Mouse (Mus musculus) 3T3-L1 (cell line): Measurements from ENCODE around the gene Zmynd11.
A peak's percentile ranks its signal among the peaks of the same experiment; 100 is the strongest.

Experiments
- DNase-seq: peaks from one replicate; pipeline ENCODE4 v3.0.0-alpha.2; 2015; ENCODE audit warnings: low read depth, low spot score

Gene Zmynd11

GRCm38 (mm10) chr13:9713462-9714134 lies 51.5 kb downstream of the Zmynd11 start:
- DNase-seq = no peak

- DNase-seq = no peak
Measured at GRCm38 (mm10) chr13:9712971-9713370, 52.2 kb downstream of the Zmynd11 start.

GRCm38 (mm10) chr13:9712409-9712808 lies 52.7 kb downstream of the Zmynd11 start:
- peak; percentile 35 for DNase-seq

- DNase-seq = no peak
Measured at GRCm38 (mm10) chr13:9708433-9709240, 56.5 kb downstream of the Zmynd11 start.

- DNase-seq = no peak
Measured at GRCm38 (mm10) chr13:9706720-9707119, 58.4 kb downstream of the Zmynd11 start.

- no peak for DNase-seq
Measured at GRCm38 (mm10) chr13:9702615-9703235, 62.4 kb downstream of the Zmynd11 start.

GRCm38 (mm10) chr13:9697340-9697739 lies 67.8 kb downstream of the Zmynd11 start:
- no peak for DNase-seq

- peak; percentile 62 for DNase-seq
Measured at GRCm38 (mm10) chr13:9695809-9696208, 69.3 kb downstream of the Zmynd11 start.

- DNase-seq = peak; percentile 74
Measured at GRCm38 (mm10) chr13:9695403-9695802, 69.7 kb downstream of the Zmynd11 start.

- DNase-seq = no peak
Measured at GRCm38 (mm10) chr13:9694651-9695050, 70.5 kb downstream of the Zmynd11 start.

GRCm38 (mm10) chr13:9692876-9693275 lies 72.3 kb downstream of the Zmynd11 start:
- DNase-seq = peak; percentile 23

- no peak for DNase-seq
Measured at GRCm38 (mm10) chr13:9689366-9689765, 75.8 kb downstream of the Zmynd11 start.

GRCm38 (mm10) chr13:9686765-9687164 lies 78.4 kb downstream of the Zmynd11 start:
- no peak for DNase-seq

GRCm38 (mm10) chr13:9686261-9686660 lies 78.9 kb downstream of the Zmynd11 start:
- no peak for DNase-seq

- no peak for DNase-seq
Measured at GRCm38 (mm10) chr13:9684153-9684923, 80.8 kb downstream of the Zmynd11 start.

GRCm38 (mm10) chr13:9683280-9683679 lies 81.8 kb downstream of the Zmynd11 start:
- peak; percentile 5 for DNase-seq

- no peak for DNase-seq
Measured at GRCm38 (mm10) chr13:9681492-9681891, 83.6 kb downstream of the Zmynd11 start.

GRCm38 (mm10) chr13:9674126-9674525 lies 91.0 kb downstream of the Zmynd11 start:
- DNase-seq = no peak

- DNase-seq = no peak
Measured at GRCm38 (mm10) chr13:9669246-9669645, 95.9 kb downstream of the Zmynd11 start.

- DNase-seq = no peak
Measured at GRCm38 (mm10) chr13:9667954-9668496, 97.1 kb downstream of the Zmynd11 start.

- no peak for DNase-seq
Measured at GRCm38 (mm10) chr13:9663593-9663992, 101.5 kb downstream of the Zmynd11 start.
